Mouse (Mus musculus) hindbrain, embryonic 15.5 days (tissue): ENCODE data around the gene Gm17175. TPM values are rescaled to one million over a fixed set of nuclear protein-coding genes. Genes with fewer than 3 reads are reported as not detected.
"Not testable (repeated sequence)": the region's sequence is repeated elsewhere in the genome, so short reads cannot be mapped to it uniquely, and the experiment has no call there.

ENCODE experiments used
- ATAC-seq: fragments of 200-750 bp; cut with Nextera tagmentation; 2 replicates; pipeline ENCODE4 v1.8.0; 2017; ENCODE audit warnings: low read depth, moderate number of reproducible peaks, moderate TSS enrichment; ENCODE audit not compliant: low FRiP score
- H3K27ac ChIP-seq: fragments of 300-500 bp; sonication (generic); replicated peaks from 2 replicates; pipeline ENCODE4 v1.5.1; 2015; ENCODE audit warnings: mild to moderate bottlenecking, inconsistent platforms
- H3K27me3 ChIP-seq: fragments of 300-500 bp; sonication (generic); 2 replicates; pipeline ENCODE4 v1.6.1; 2015; ENCODE audit warnings: control low read depth, inconsistent platforms
- H3K36me3 ChIP-seq: fragments of 300-500 bp; sonication (generic); 2 replicates; pipeline ENCODE4 v1.6.1; 2015; ENCODE audit warnings: control low read depth, inconsistent platforms
- H3K4me1 ChIP-seq: fragments of 300-500 bp; sonication (generic); replicated peaks from 2 replicates; pipeline ENCODE4 v1.6.1; 2015; ENCODE audit warnings: control low read depth, inconsistent platforms
- H3K4me2 ChIP-seq: fragments of 300-500 bp; sonication (generic); 2 replicates; pipeline ENCODE4 v1.6.1; 2015; ENCODE audit warnings: moderate library complexity, mild to moderate bottlenecking, inconsistent platforms
- H3K4me3 ChIP-seq: fragments of 300-500 bp; sonication (generic); 2 replicates; pipeline ENCODE4 v1.5.1; 2015; ENCODE audit warnings: mild to moderate bottlenecking, inconsistent platforms
- H3K9ac ChIP-seq: fragments of 300-500 bp; sonication (generic); 2 replicates; pipeline ENCODE4 v1.6.1; 2015; ENCODE audit warnings: inconsistent platforms
- H3K9me3 ChIP-seq: fragments of 300-500 bp; sonication (generic); 2 replicates; pipeline ENCODE4 v1.6.1; 2016; ENCODE audit warnings: control low read depth, inconsistent platforms
- WGBS: fragments of 180-500 bp; shearing (Covaris S2); methylation state at CpG from one replicate; pipeline ENCODE4 v1.1.7; 2015; 5-methylcytosine and 5-hydroxymethylcytosine counted together
- polyA plus RNA-seq: library from polyadenylated mRNA; unstranded; fragments of >200 nt; fragmentation: Nextera tagmentation; extraction: Ambion mirVana; gene quantifications from 2 replicates; pipeline ENCODE4 v1.2.1, GENCODE M21; 2015

Gene Gm17175
- polyA plus RNA-seq = not detected in 2 replicates

DNA sequence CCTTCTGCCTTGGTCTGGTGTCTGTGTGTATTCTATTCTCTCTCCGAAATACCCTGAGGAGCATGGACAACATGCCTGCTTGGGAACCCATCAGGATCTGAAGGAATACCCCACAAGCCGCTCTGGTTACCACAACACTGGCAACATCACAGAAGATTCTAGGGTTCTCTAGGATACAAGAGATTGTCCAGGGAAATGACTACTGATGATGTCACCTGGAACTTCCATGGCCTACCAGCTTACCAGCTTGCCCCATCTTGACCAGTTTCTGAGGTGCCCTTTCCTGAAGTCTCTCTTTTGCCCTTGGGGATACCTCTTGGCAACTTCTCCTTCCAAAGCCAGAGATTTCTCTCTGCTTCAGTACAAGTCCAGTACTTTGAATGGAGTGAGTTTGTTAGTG is at the start of gene Gm17175:
Gene Gm17175, minus strand, starts transcription at position 101 of the 400 bp plus-strand sequence.
- not testable (repeated sequence) for ATAC-seq, H3K9ac ChIP-seq, H3K27ac ChIP-seq, H3K36me3 ChIP-seq, H3K9me3 ChIP-seq, H3K4me1 ChIP-seq, H3K4me3 ChIP-seq, H3K27me3 ChIP-seq, H3K4me2 ChIP-seq
- 92% methylated on average over 2 of the region's 2 CpGs for WGBS

DNA sequence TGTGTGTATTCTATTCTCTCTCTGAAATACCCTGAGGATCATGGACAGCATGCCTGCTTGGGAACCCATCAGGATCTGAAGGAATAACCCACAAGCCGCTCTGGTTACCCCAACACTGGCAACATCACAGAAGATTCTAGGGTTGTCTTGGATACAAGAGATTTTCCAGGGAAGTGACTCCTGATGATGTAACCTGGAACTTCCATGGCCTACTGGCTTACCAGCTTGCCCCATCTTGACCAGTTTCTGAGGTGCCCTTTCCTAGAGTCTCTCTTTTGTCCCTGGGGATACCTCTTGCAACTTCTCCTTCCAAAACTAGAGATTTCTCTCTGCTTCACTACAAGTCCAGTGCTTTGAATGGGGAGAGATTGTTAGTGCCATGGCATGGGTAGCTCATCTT is 37.3 kb upstream of the Gm17175 start, which contains the start of gene Gm17078:
Gene Gm17078, minus strand, starts transcription at position 101 of the 400 bp plus-strand sequence.
- Histone ChIP-seq H3K4me2 (no peak within 1 kb of the TSS), H3K9me3 (no peaks in the 10 kb centered on the region), H3K4me1 (no peaks in the 10 kb centered on the region), H3K27me3 (no peaks in the 10 kb centered on the region), H3K27ac (no peak within 1 kb of the TSS), H3K36me3 (no peaks in the 10 kb centered on the region), H3K9ac (no peak within 1 kb of the TSS), H3K4me3 (no peak within 1 kb of the TSS)
- ATAC-seq = no peak
- WGBS = 97% methylated on average over 1 of the region's 1 CpGs

- not testable (repeated sequence) for ATAC-seq, H3K27ac ChIP-seq, H3K4me1 ChIP-seq, H3K36me3 ChIP-seq, H3K4me3 ChIP-seq, H3K27me3 ChIP-seq, H3K9ac ChIP-seq, H3K9me3 ChIP-seq, H3K4me2 ChIP-seq
- WGBS = 97% methylated on average over 4 of the region's 4 CpGs
Observed at GRCm38 (mm10) chr14:51592039-51592438, 18.2 kb upstream of the Gm17175 start, which contains the start of gene Gm17174. Gm17174 (minus strand) TSS chr14:51592139.

DNA sequence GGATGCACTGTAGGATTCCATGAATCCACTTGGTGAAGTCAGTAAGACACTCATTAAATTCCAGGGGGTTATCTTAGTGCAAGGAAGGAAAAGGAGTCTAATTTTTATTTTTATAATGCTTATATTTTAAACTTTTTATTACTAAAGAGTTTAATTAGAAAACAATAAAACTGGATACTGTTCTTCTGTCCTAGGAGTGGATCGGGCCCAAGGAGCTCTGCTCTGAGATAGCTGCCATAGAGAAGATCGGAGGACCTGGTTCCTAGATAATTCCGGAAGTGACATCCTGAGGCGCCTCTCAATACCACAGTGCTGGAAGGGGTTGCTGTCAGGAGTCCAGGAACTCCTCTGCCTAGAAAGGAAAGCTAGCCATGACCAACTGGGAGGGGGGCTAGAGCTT is 21.4 kb downstream of the Gm17175 start, which contains the start of gene Gm5622:
Gene Gm5622, plus strand, starts transcription at position 301 of the 400 bp plus-strand sequence.
- WGBS = 96% methylated on average over 4 of the region's 4 CpGs
- H3K9me3 ChIP-seq = no peaks in the 10 kb centered on the region
- H3K4me1 ChIP-seq = no peaks in the 10 kb centered on the region
- H3K4me2 ChIP-seq = no peak within 1 kb of the TSS
- H3K36me3 ChIP-seq = no peaks in the 10 kb centered on the region
- no peak within 1 kb of the TSS for H3K9ac ChIP-seq
- no peak within 1 kb of the TSS for H3K27ac ChIP-seq
- no peaks in the 10 kb centered on the region for H3K27me3 ChIP-seq
- H3K4me3 ChIP-seq = no peak within 1 kb of the TSS
- no peak for ATAC-seq

Other genes starting within 250 kb of the Gm17175 start
- not detected in 2 replicates for gene Gm7247, start 212.3 kb downstream of the Gm17175 start, polyA plus RNA-seq
- gene Vmn2r88, start 163.2 kb downstream of the Gm17175 start, polyA plus RNA-seq = not detected in 2 replicates
- gene Vmn2r89, start 122.2 kb downstream of the Gm17175 start, polyA plus RNA-seq = not detected in 2 replicates
- gene Gm5622, start 21.3 kb downstream of the Gm17175 start, polyA plus RNA-seq = not detected in 2 replicates
- not detected in 2 replicates for gene Gm17174, start 18.1 kb upstream of the Gm17175 start, polyA plus RNA-seq
- gene Gm17078, start 37.2 kb upstream of the Gm17175 start, polyA plus RNA-seq = not detected in 2 replicates
- not detected in 2 replicates for gene Gm4181, start 61.6 kb upstream of the Gm17175 start, polyA plus RNA-seq
- gene Gm17079, start 121.4 kb upstream of the Gm17175 start, polyA plus RNA-seq = not detected in 2 replicates
- not detected in 2 replicates for gene Gm5800, start 143.1 kb upstream of the Gm17175 start, polyA plus RNA-seq
- gene Ang4, start 199.5 kb upstream of the Gm17175 start, polyA plus RNA-seq = not detected in 2 replicates
- not detected in 2 replicates for gene AY358078, start 226.0 kb upstream of the Gm17175 start, polyA plus RNA-seq